Mouse (Mus musculus) ES-E14 (cell line): ENCODE results near the gene Hoxa3. TPM values are rescaled to one million over a fixed set of nuclear protein-coding genes. Genes with fewer than 3 reads are reported as not detected.

ENCODE experiments used
- DNase-seq: peaks from one replicate; pipeline ENCODE4 v3.0.0-alpha.2; 2013; ENCODE audit warnings: low read depth, low spot score
- H3K27ac ChIP-seq: 2 replicates; pipeline ENCODE4 v1.5.1; 2012; ENCODE audit warnings: low read depth, mild to moderate bottlenecking, low read length, moderate library complexity, mixed read lengths; ENCODE audit not compliant: poor library complexity, insufficient read depth, severe bottlenecking
- H3K36me3 ChIP-seq: 2 replicates; pipeline ENCODE4 v1.6.1; 2012; ENCODE audit warnings: mild to moderate bottlenecking, low read length, moderate library complexity, mixed read lengths; ENCODE audit not compliant: control insufficient read depth, poor library complexity, insufficient read depth, severe bottlenecking
- H3K4me1 ChIP-seq, 2 experiments: fragments of 150-350 bp in 1 of 2; sonication (generic) in 1 of 2; 2 replicates each; pipeline ENCODE4 v1.6.1; 2012; ENCODE audit warnings: low read length in 2 of 2, mild to moderate bottlenecking in 1 of 2, mixed read lengths in 1 of 2; ENCODE audit not compliant: control insufficient read depth in 2 of 2, insufficient read depth in 2 of 2, poor library complexity in 1 of 2
- H3K4me3 ChIP-seq, 2 experiments: fragments of 150-350 bp in 1 of 2; sonication (generic) in 1 of 2; 2 replicates each; pipeline ENCODE4 v1.5.1; 2012; ENCODE audit warnings: low read length in 2 of 2, low read depth in 1 of 2, mild to moderate bottlenecking in 1 of 2, mixed read lengths in 1 of 2; ENCODE audit not compliant: insufficient read depth in 1 of 2, poor library complexity in 1 of 2, severe bottlenecking in 1 of 2
- H3K9ac ChIP-seq: 2 replicates; pipeline ENCODE4 v1.6.1; 2012; ENCODE audit warnings: low read depth, mild to moderate bottlenecking, low read length, mixed read lengths; ENCODE audit not compliant: poor library complexity, insufficient read depth, severe bottlenecking
- H3K9me3 ChIP-seq: fragments of 150-350 bp; sonication (generic); 2 replicates; pipeline ENCODE4 v1.6.1; 2012; ENCODE audit warnings: low read depth, mild to moderate bottlenecking, low read length; ENCODE audit not compliant: control insufficient read depth, insufficient read depth
- CHD2 ChIP-seq: IDR thresholded peaks from 2 replicates; pipeline ENCODE4 v1.6.1; 2014; ENCODE audit warnings: mild to moderate bottlenecking, low read depth, low read length, inconsistent platforms
- HCFC1 ChIP-seq: IDR thresholded peaks from 2 replicates; pipeline ENCODE4 v1.6.1; 2012; ENCODE audit warnings: low read length, inconsistent platforms, borderline replicate concordance; ENCODE audit not compliant: insufficient read depth
- MAFK ChIP-seq: IDR thresholded peaks from 2 replicates; pipeline ENCODE4 v1.6.1; 2014; ENCODE audit warnings: mild to moderate bottlenecking, low read depth, low read length, inconsistent platforms; ENCODE audit not compliant: insufficient read depth
- ZC3H11A ChIP-seq: IDR thresholded peaks from 2 replicates; pipeline ENCODE4 v1.6.1; 2012; ENCODE audit warnings: low read depth, mild to moderate bottlenecking, inconsistent platforms, low read length, borderline replicate concordance
- ZNF384 ChIP-seq: IDR thresholded peaks from 2 replicates; pipeline ENCODE4 v1.6.1; 2012; ENCODE audit warnings: low read depth, low read length, inconsistent platforms
- in situ Hi-C, 2 experiments: fragments of 600-800 bp; cut with MboI; formaldehyde crosslinking; loops; one replicate each; pipeline ENCODE4 v1.15.1; 2025; ENCODE audit warnings: low sequenced_read_pairs in 2 of 2, inconsistent platforms in 1 of 2; ENCODE audit not compliant: unreplicated experiment in 2 of 2
- total RNA-seq: library from RNA; depleted of rRNA; stranded (reverse); fragments of 300-350 nt; gene quantifications from 2 replicates; pipeline ENCODE4 v1.2.3, GENCODE M21; 2012

The Hoxa3 gene
- total RNA-seq, 1 experiment = 0.27 TPM

- H3K4me1 ChIP-seq = peaks cover 0 to 4% of the 10 kb centered on the region in 2 experiments; a peak in 1 of 4 replicates
- in situ Hi-C loops = loop anchor here in 1 of 2 experiments (25.0 kb wide), 1 partner anchor 599 kb away; no protein-coding TSS in a partner anchor
- H3K9me3 ChIP-seq = no peaks in the 10 kb centered on the region
- no peak for DNase-seq
- no peak overlapping the region for H3K9ac ChIP-seq
- TF ChIP-seq HCFC1 (no peak), ZNF384 (no peak), MAFK (no peak), ZC3H11A (no peak), CHD2 (no peak)
- H3K4me3 ChIP-seq = no peak overlapping the region
- H3K27ac ChIP-seq = no peak overlapping the region
- H3K36me3 ChIP-seq = no peaks in the 10 kb centered on the region
These were observed 1.8 kb downstream of the Hoxa3 start for GRCm38 (mm10) chr6:52211170-52211935.

- no peak overlapping the region for H3K4me3 ChIP-seq
- no peak for DNase-seq
- H3K27ac ChIP-seq = no peak overlapping the region
- H3K36me3 ChIP-seq = no peaks in the 10 kb centered on the region
- in situ Hi-C loops = loop anchor here in 1 of 2 experiments (25.0 kb wide), 1 partner anchor 597 kb away; no protein-coding TSS in a partner anchor
- H3K9me3 ChIP-seq = no peaks in the 10 kb centered on the region
- no peak overlapping the region for H3K9ac ChIP-seq
- no peak for TF ChIP-seq ZC3H11A
- no peak for TF ChIP-seq ZNF384
- TF ChIP-seq HCFC1 = no peak
- TF ChIP-seq MAFK = no peak
- TF ChIP-seq CHD2 = no peak
- H3K4me1 ChIP-seq = peaks cover 0 to 5% of the 10 kb centered on the region in 2 experiments; a peak in 1 of 4 replicates
These were observed 3.5 kb downstream of the Hoxa3 start for GRCm38 (mm10) chr6:52209685-52210046.

GRCm38 (mm10) chr6:52208868-52209684 lies 4.1 kb downstream of the Hoxa3 start:
- H3K4me3 ChIP-seq = peak overlapping the region; percentile 29 to 43

GRCm38 (mm10) chr6:52208072-52208867 lies 4.9 kb downstream of the Hoxa3 start, which contains the start of gene Hoxa6:
Hoxa6 (minus strand) TSS chr6:52208722.
- no peaks in the 10 kb centered on the region for H3K9me3 ChIP-seq
- H3K4me1 ChIP-seq = peaks cover 0 to 7% of the 10 kb centered on the region in 2 experiments; a peak in 1 of 4 replicates
- H3K4me3 ChIP-seq = peak within 1 kb of the TSS; percentile 29 to 43
- H3K27ac ChIP-seq = no peak within 1 kb of the TSS
- TF ChIP-seq ZC3H11A = no peak
- no peak for TF ChIP-seq CHD2
- no peak for TF ChIP-seq ZNF384
- TF ChIP-seq HCFC1 = no peak
- TF ChIP-seq MAFK = no peak
- in situ Hi-C loops = loop anchor here in 1 of 2 experiments (25.0 kb wide), 1 partner anchor 596 kb away; no protein-coding TSS in a partner anchor
- H3K36me3 ChIP-seq = no peaks in the 10 kb centered on the region
- DNase-seq = no peak
- H3K9ac ChIP-seq = no peak within 1 kb of the TSS

More at GRCm38 (mm10) chr6:52208868-52209684, 4.1 kb downstream of the Hoxa3 start:
- in situ Hi-C loops = loop anchor here in 1 of 2 experiments (25.0 kb wide), 1 partner anchor 597 kb away; no protein-coding TSS in a partner anchor
- Histone ChIP-seq H3K4me1 (peaks cover 0 to 5% of the 10 kb centered on the region in 2 experiments; a peak in 1 of 4 replicates), H3K36me3 (no peaks in the 10 kb centered on the region), H3K9ac (no peak overlapping the region), H3K9me3 (no peaks in the 10 kb centered on the region), H3K27ac (no peak overlapping the region)
- TF ChIP-seq MAFK (no peak), HCFC1 (no peak), ZC3H11A (no peak), ZNF384 (no peak), CHD2 (no peak)
- DNase-seq = no peak
